Mouse (Mus musculus) WW6 (cell line): ENCODE data around the gene 1600014C10Rik.

Experiments
- DNase-seq: peaks from one replicate; pipeline ENCODE4 v3.0.0-alpha.2; 2013; ENCODE audit warnings: low read depth, low spot score

The 1600014C10Rik gene

GRCm38 (mm10) chr7:38214473-38215214 is 31.6 kb downstream of the 1600014C10Rik start:
- DNase-seq: no peak

- no peak for DNase-seq
Measured at GRCm38 (mm10) chr7:38215281-38215680, 32.3 kb downstream of the 1600014C10Rik start.

- no peak for DNase-seq
Measured at GRCm38 (mm10) chr7:38215697-38216096, 32.7 kb downstream of the 1600014C10Rik start.

GRCm38 (mm10) chr7:38217417-38218171 is 34.6 kb downstream of the 1600014C10Rik start:
- DNase-seq: no peak

GRCm38 (mm10) chr7:38218631-38219367 is 35.8 kb downstream of the 1600014C10Rik start:
- no peak for DNase-seq

- DNase-seq: no peak
Measured at GRCm38 (mm10) chr7:38219526-38219925, 36.5 kb downstream of the 1600014C10Rik start.

- no peak for DNase-seq
Measured at GRCm38 (mm10) chr7:38220866-38221265, 37.8 kb downstream of the 1600014C10Rik start.

GRCm38 (mm10) chr7:38224577-38225369 is 41.8 kb downstream of the 1600014C10Rik start:
- no peak for DNase-seq

GRCm38 (mm10) chr7:38226226-38226625 is 43.2 kb downstream of the 1600014C10Rik start:
- DNase-seq: no peak

- DNase-seq: peak; percentile 70
Measured at GRCm38 (mm10) chr7:38227181-38227899, 44.3 kb downstream of the 1600014C10Rik start.

GRCm38 (mm10) chr7:38227900-38228298 is 44.9 kb downstream of the 1600014C10Rik start, which contains the start of gene Plekhf1:
Plekhf1 (minus strand) TSS chr7:38228016.
- DNase-seq: peak; percentile 80

GRCm38 (mm10) chr7:38228329-38228728 is 45.3 kb downstream of the 1600014C10Rik start:
- DNase-seq: no peak

GRCm38 (mm10) chr7:38230285-38230684 is 47.3 kb downstream of the 1600014C10Rik start:
- DNase-seq: no peak

- no peak for DNase-seq
Measured at GRCm38 (mm10) chr7:38236400-38237105, 53.5 kb downstream of the 1600014C10Rik start.

GRCm38 (mm10) chr7:38237140-38237539 is 54.1 kb downstream of the 1600014C10Rik start:
- no peak for DNase-seq

GRCm38 (mm10) chr7:38242417-38242816 is 59.4 kb downstream of the 1600014C10Rik start:
- no peak for DNase-seq
